Mouse (Mus musculus) testis, adult 2 months (tissue): ENCODE results near the gene Igfbp5.

Source experiments
- CTCF ChIP-seq: fragments of 200-500 bp; IDR thresholded peaks from 2 replicates; pipeline ENCODE4 v1.5.1; 2012; ENCODE audit warnings: low read depth, mild to moderate bottlenecking, inconsistent platforms, low read length, moderate library complexity; ENCODE audit not compliant: control insufficient read depth, insufficient read depth, insufficient replicate concordance
- POLR2A ChIP-seq: fragments of 200-500 bp; IDR thresholded peaks from 2 replicates; pipeline ENCODE4 v1.6.1; 2012; ENCODE audit warnings: low read depth, mild to moderate bottlenecking, inconsistent platforms, low read length, moderate library complexity; ENCODE audit not compliant: control insufficient read depth

DNA sequence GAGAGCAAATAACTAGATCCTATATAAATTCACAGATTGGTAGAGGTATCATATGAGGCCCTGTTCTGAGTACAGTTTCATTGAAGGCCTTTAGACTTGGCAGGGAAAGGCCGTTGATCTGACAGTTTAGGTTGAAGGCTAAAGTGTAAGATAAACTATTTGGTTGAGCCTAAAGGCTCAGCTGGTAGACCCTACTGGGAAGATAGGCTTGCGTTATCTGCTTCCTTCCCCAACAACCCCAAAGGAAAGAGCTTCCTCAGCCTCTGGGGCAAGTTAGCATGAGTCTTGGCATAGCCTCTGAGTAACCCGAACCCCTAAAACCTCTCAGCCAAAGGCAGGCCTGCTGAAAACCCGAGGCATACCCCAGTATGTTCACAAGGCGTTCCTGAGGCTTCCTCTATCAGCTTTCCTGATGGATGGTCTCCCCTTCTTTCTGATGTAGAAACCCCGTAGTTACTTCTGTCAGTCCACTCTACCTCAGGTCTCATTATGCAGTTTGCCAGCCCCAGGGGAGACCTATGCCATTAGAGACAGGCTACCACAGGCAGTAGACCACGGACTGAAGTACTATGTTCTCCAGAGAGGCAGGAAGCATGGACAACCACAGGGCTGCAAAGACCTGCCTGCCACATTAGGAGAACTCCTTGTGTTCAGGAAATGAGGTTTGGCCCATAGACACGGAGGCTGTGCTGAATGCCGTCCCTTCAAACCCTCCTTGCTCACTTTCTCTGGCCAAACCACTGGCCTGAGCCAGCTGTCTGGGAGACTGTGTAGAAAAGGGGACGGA, 6.1 kb downstream of the Igfbp5 start:
- TF ChIP-seq CTCF (no peak), POLR2A (no peak)
